Mouse (Mus musculus): ENCODE results near the gene Slc25a25. TPM values are rescaled to one million over a fixed set of nuclear protein-coding genes. Genes with fewer than 3 reads are reported as not detected.

Gene Slc25a25
- polyA plus RNA-seq, 1 experiment, result 12.8 TPM

GRCm38 (mm10) chr2:32418430-32419151 is 32.7 kb downstream of the Slc25a25 start:
- no peak for TF ChIP-seq EP300 (IDR thresholded peaks at IDR 0.05; ENCODE audit: insufficient read depth, low read depth, low read length)
- Histone ChIP-seq H3K9ac (ENCODE audit: low read depth, poor library complexity, severe bottlenecking) (no peak overlapping the region), H3K36me3 (ENCODE audit: control insufficient read depth, insufficient read depth, low read length, poor library complexity, severe bottlenecking) (peaks cover 11% of the 10 kb centered on the region), H3K4me3 (ENCODE audit: low read depth, low read length) (no peak overlapping the region), H3K9me3 (replicated peaks; ENCODE audit: control insufficient read depth, insufficient read depth, low read length, poor library complexity, severe bottlenecking) (no peaks in the 10 kb centered on the region), H3K27me3 (ENCODE audit: control insufficient read depth, insufficient read depth, low read length, poor library complexity, severe bottlenecking) (no peaks in the 10 kb centered on the region), H3K27ac (ENCODE audit: insufficient read depth, low read length) (no peak overlapping the region), H3K4me1 (ENCODE audit: control insufficient read depth, insufficient read depth, low read length) (no peaks in the 10 kb centered on the region)

GRCm38 (mm10) chr2:32417486-32417885 is 33.8 kb downstream of the Slc25a25 start:
- H3K4me3 ChIP-seq (ENCODE audit: low read depth, low read length), result no peak overlapping the region
- no peaks in the 10 kb centered on the region for H3K9me3 ChIP-seq (replicated peaks; ENCODE audit: control insufficient read depth, insufficient read depth, low read length, poor library complexity, severe bottlenecking)
- no peak overlapping the region for H3K9ac ChIP-seq (ENCODE audit: low read depth, poor library complexity, severe bottlenecking)
- no peaks in the 10 kb centered on the region for H3K27me3 ChIP-seq (ENCODE audit: control insufficient read depth, insufficient read depth, low read length, poor library complexity, severe bottlenecking)
- no peaks in the 10 kb centered on the region for H3K4me1 ChIP-seq (ENCODE audit: control insufficient read depth, insufficient read depth, low read length)
- H3K27ac ChIP-seq (ENCODE audit: insufficient read depth, low read length), result no peak overlapping the region
- TF ChIP-seq EP300 (IDR thresholded peaks at IDR 0.05; ENCODE audit: insufficient read depth, low read depth, low read length), result no peak
- TF ChIP-seq CTCF (IDR thresholded peaks at IDR 0.05; ENCODE audit: low read depth, low read length), result no peak
- no peak for TF ChIP-seq POLR2A (IDR thresholded peaks at IDR 0.05; ENCODE audit: insufficient read depth, low read length)
- peaks cover 11% of the 10 kb centered on the region for H3K36me3 ChIP-seq (ENCODE audit: control insufficient read depth, insufficient read depth, low read length, poor library complexity, severe bottlenecking)

- Histone ChIP-seq H3K9me3 (replicated peaks; ENCODE audit: control insufficient read depth, insufficient read depth, low read length, poor library complexity, severe bottlenecking) (no peaks in the 10 kb centered on the region), H3K27me3 (ENCODE audit: control insufficient read depth, insufficient read depth, low read length, poor library complexity, severe bottlenecking) (no peaks in the 10 kb centered on the region), H3K36me3 (ENCODE audit: control insufficient read depth, insufficient read depth, low read length, poor library complexity, severe bottlenecking) (peaks cover 11% of the 10 kb centered on the region), H3K27ac (ENCODE audit: insufficient read depth, low read length) (no peak overlapping the region), H3K9ac (ENCODE audit: low read depth, poor library complexity, severe bottlenecking) (no peak overlapping the region), H3K4me1 (ENCODE audit: control insufficient read depth, insufficient read depth, low read length) (no peaks in the 10 kb centered on the region), H3K4me3 (ENCODE audit: low read depth, low read length) (no peak overlapping the region)
- TF ChIP-seq EP300 (IDR thresholded peaks at IDR 0.05; ENCODE audit: insufficient read depth, low read depth, low read length) (no peak), CTCF (IDR thresholded peaks at IDR 0.05; ENCODE audit: low read depth, low read length) (no peak), POLR2A (IDR thresholded peaks at IDR 0.05; ENCODE audit: insufficient read depth, low read length) (no peak)
Measured at GRCm38 (mm10) chr2:32416556-32416955, 34.7 kb downstream of the Slc25a25 start.

- Histone ChIP-seq H3K36me3 (ENCODE audit: control insufficient read depth, insufficient read depth, low read length, poor library complexity, severe bottlenecking) (peaks cover 11% of the 10 kb centered on the region), H3K9ac (ENCODE audit: low read depth, poor library complexity, severe bottlenecking) (no peak overlapping the region), H3K9me3 (replicated peaks; ENCODE audit: control insufficient read depth, insufficient read depth, low read length, poor library complexity, severe bottlenecking) (no peaks in the 10 kb centered on the region), H3K27me3 (ENCODE audit: control insufficient read depth, insufficient read depth, low read length, poor library complexity, severe bottlenecking) (no peaks in the 10 kb centered on the region), H3K4me3 (ENCODE audit: low read depth, low read length) (no peak overlapping the region), H3K27ac (ENCODE audit: insufficient read depth, low read length) (no peak overlapping the region), H3K4me1 (ENCODE audit: control insufficient read depth, insufficient read depth, low read length) (no peaks in the 10 kb centered on the region)
- TF ChIP-seq CTCF (IDR thresholded peaks at IDR 0.05; ENCODE audit: low read depth, low read length) (no peak), EP300 (IDR thresholded peaks at IDR 0.05; ENCODE audit: insufficient read depth, low read depth, low read length) (no peak), POLR2A (IDR thresholded peaks at IDR 0.05; ENCODE audit: insufficient read depth, low read length) (no peak)
Measured at GRCm38 (mm10) chr2:32415801-32416200, 35.4 kb downstream of the Slc25a25 start.

- Histone ChIP-seq H3K9ac (ENCODE audit: low read depth, poor library complexity, severe bottlenecking) (no peak overlapping the region), H3K9me3 (replicated peaks; ENCODE audit: control insufficient read depth, insufficient read depth, low read length, poor library complexity, severe bottlenecking) (no peaks in the 10 kb centered on the region), H3K27ac (ENCODE audit: insufficient read depth, low read length) (no peak overlapping the region), H3K4me1 (ENCODE audit: control insufficient read depth, insufficient read depth, low read length) (no peaks in the 10 kb centered on the region), H3K36me3 (ENCODE audit: control insufficient read depth, insufficient read depth, low read length, poor library complexity, severe bottlenecking) (peaks cover 11% of the 10 kb centered on the region), H3K4me3 (ENCODE audit: low read depth, low read length) (no peak overlapping the region), H3K27me3 (ENCODE audit: control insufficient read depth, insufficient read depth, low read length, poor library complexity, severe bottlenecking) (no peaks in the 10 kb centered on the region)
- TF ChIP-seq POLR2A (IDR thresholded peaks at IDR 0.05; ENCODE audit: insufficient read depth, low read length) (no peak), CTCF (IDR thresholded peaks at IDR 0.05; ENCODE audit: low read depth, low read length) (no peak), EP300 (IDR thresholded peaks at IDR 0.05; ENCODE audit: insufficient read depth, low read depth, low read length) (no peak)
Measured at GRCm38 (mm10) chr2:32413936-32414335, 37.3 kb downstream of the Slc25a25 start.

GRCm38 (mm10) chr2:32412742-32413531 is 38.3 kb downstream of the Slc25a25 start:
- H3K9me3 ChIP-seq (replicated peaks; ENCODE audit: control insufficient read depth, insufficient read depth, low read length, poor library complexity, severe bottlenecking), result no peaks in the 10 kb centered on the region
- peaks cover 11% of the 10 kb centered on the region for H3K36me3 ChIP-seq (ENCODE audit: control insufficient read depth, insufficient read depth, low read length, poor library complexity, severe bottlenecking)
- H3K9ac ChIP-seq (ENCODE audit: low read depth, poor library complexity, severe bottlenecking), result no peak overlapping the region
- no peaks in the 10 kb centered on the region for H3K4me1 ChIP-seq (ENCODE audit: control insufficient read depth, insufficient read depth, low read length)
- TF ChIP-seq EP300 (IDR thresholded peaks at IDR 0.05; ENCODE audit: insufficient read depth, low read depth, low read length) (no peak), POLR2A (IDR thresholded peaks at IDR 0.05; ENCODE audit: insufficient read depth, low read length) (no peak), CTCF (IDR thresholded peaks at IDR 0.05; ENCODE audit: low read depth, low read length) (no peak)
- no peak overlapping the region for H3K27ac ChIP-seq (ENCODE audit: insufficient read depth, low read length)
- no peak overlapping the region for H3K4me3 ChIP-seq (ENCODE audit: low read depth, low read length)
- no peaks in the 10 kb centered on the region for H3K27me3 ChIP-seq (ENCODE audit: control insufficient read depth, insufficient read depth, low read length, poor library complexity, severe bottlenecking)
